Mouse (Mus musculus): ENCODE results near the gene Akap11. TPM values are rescaled to one million over a fixed set of nuclear protein-coding genes. Genes with fewer than 3 reads are reported as not detected.

The Akap11 gene
- total RNA-seq, 2 experiments from 2014 or later = 28.8 to 34.4 TPM

DNA sequence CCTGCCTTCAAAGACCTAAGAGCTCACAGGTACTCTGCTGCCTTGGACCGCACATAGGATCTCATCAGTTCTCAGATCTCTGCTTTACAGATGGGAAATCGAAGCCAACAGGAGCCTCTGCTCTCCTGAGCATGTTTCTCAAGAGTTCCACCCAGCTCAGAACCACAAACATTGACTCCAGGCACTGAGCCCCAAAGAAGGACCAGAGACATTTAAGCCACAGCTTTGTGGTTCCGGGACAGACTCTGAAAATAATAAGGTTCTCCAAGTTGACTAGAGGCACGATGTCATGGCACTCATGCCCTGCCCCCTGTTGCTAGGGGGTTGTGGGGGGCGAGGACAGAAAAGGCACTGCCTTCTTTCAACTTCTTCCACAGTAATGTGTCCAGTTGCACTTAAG, 77.9 kb downstream of the Akap11 start:
- no peak for DNase-seq (ENCODE audit: low spot score)
- intact Hi-C loops (cut with DNase I) = no loop called here

DNA sequence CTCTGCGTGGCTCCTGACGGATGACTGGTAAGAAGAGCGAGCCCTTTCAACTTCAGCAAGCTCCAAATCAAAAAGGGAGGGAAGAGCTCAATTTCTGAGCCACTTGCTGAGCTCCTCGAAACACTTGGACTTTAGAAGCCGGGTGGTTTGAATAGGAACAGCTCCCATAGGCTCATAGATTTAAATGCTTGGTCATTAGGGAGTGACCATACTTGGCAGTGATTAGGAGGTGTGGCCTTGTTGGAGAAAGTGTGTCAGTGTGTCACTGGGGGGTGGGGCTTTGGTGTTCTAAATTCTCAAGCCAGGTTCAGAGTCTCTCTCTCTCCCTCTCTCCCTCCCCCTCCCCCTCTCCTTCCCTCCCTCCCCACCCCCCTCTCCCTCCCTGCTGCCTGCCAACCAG, 81.6 kb downstream of the Akap11 start:
- intact Hi-C loops (cut with DNase I) = no loop called here
- no peak for DNase-seq (ENCODE audit: low spot score)

DNA sequence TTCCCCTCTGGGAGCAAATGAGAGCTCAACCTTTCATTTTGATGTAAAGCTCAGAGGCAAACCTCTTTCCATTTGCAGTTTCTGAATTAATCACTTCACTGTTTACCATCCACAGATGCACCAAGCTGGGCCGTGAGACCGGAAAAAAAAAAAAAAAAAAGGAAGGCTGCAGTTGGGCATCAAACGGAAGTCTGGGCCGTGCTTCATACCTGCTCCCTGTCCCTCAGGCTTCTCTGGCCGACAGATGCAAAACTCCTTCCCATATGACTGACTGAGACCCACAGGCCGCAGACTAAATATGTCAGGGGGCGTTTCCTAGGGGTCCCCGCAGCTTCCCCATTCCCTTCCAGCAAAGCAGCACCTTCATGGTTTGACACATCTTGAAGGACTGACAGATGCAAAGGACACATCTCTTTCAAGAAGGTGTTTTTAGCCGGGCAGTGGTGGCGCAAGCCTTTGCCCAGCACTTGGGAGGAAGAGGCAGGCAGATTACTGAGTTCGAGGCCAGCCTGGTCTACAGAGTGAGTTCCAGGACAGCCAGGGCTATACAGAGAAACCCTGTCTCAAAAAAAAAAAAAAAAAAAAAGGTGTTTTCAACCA, 87.7 kb downstream of the Akap11 start:
- intact Hi-C loops (cut with DNase I) = no loop called here
- DNase-seq (ENCODE audit: low spot score) = no peak

DNA sequence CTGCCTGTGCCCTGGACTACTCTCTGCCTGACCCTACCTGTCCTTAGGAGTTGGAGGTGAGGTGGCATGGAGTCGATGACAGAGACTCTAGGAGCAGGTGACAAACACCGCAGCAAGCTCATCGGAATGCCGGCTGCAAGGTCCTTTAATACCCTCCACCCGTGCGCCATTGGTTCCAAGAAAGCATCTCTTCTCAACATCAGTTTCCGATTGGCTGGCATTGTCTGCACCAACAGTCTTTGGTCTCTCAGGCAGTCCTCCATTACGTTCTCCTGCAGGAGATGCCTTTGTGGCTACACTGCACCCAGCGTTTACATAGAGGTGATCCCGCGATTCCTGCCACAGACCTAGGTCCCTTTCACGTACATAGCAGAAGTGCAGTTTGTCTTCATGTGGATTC, 88.6 kb downstream of the Akap11 start:
- intact Hi-C loops (cut with DNase I) = no loop called here
- no peak for DNase-seq (ENCODE audit: low spot score)

DNA sequence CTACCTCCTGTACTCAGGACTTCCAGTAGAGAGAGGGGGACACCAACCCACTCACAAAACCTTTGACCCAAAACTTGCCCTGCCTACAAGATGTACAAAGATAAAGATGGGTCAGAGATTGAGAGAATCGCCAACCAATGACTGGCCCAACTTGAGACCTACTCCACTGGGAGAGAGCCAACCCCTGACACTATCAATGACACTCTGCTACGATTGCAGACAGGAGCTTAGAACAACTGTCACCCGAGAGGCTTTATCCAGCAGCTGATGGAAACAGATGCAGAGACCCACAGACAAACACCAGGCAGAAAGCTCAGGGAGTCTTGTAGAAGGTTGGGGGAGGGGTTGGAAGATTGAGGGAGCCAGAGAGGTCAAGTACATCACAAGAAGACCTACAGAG, 89.1 kb downstream of the Akap11 start:
- intact Hi-C loops (cut with DNase I) = no loop called here
- no peak for DNase-seq (ENCODE audit: low spot score)

Other genes with a start within 250 kb of the Akap11 start
- gene Tnfsf11, start 228.8 kb downstream of the Akap11 start, total RNA-seq (2021) = not detected
- gene Dgkh, start 196.0 kb upstream of the Akap11 start, total RNA-seq (2021) = 1 to 10 TPM; 6.1 to 7.8 TPM